Mouse (Mus musculus) C2C12 (cell line): ENCODE measurements around the gene Fkbp10. TPM values are rescaled to one million over a fixed set of nuclear protein-coding genes. Genes with fewer than 3 reads are reported as not detected.

ENCODE experiments used
- H3K27me3 ChIP-seq: one replicate; pipeline ENCODE4 v1.6.1; 2011; ENCODE audit not compliant: control insufficient read depth, insufficient read depth, insufficient read length
- H3K36me3 ChIP-seq: one replicate; pipeline ENCODE4 v1.6.1; 2011; ENCODE audit not compliant: control insufficient read depth, insufficient read depth
- H3K4me3 ChIP-seq: one replicate; pipeline ENCODE4 v1.5.1; 2011; ENCODE audit warnings: mild to moderate bottlenecking, control low read depth; ENCODE audit not compliant: poor library complexity, insufficient read depth, severe bottlenecking
- H3K79me2 ChIP-seq: one replicate; pipeline ENCODE4 v1.6.1; 2011; ENCODE audit not compliant: control insufficient read depth, insufficient read depth
- H3K79me3 ChIP-seq: one replicate; pipeline ENCODE4 v1.6.1; 2011; ENCODE audit warnings: low read depth, control low read depth
- H3ac ChIP-seq: one replicate; pipeline ENCODE3; 2011; ENCODE audit warnings: low read depth; ENCODE audit not compliant: control insufficient read depth, insufficient read length
- CEBPB ChIP-seq: IDR thresholded peaks from one replicate; pipeline ENCODE4 v1.6.1; 2011; ENCODE audit warnings: low read depth, mild to moderate bottlenecking, control low read depth, moderate library complexity
- CTCF ChIP-seq: IDR thresholded peaks from one replicate; pipeline ENCODE4 v1.5.1; 2011; ENCODE audit not compliant: control insufficient read depth, insufficient read depth, insufficient read length
- FOSL1 ChIP-seq: IDR thresholded peaks from one replicate; pipeline ENCODE4 v1.8.0; 2011; ENCODE audit warnings: mild to moderate bottlenecking, low read length; ENCODE audit not compliant: poor library complexity, insufficient read depth, severe bottlenecking
- MAX ChIP-seq: IDR thresholded peaks from one replicate; pipeline ENCODE4 v1.6.1; 2011; ENCODE audit warnings: mild to moderate bottlenecking, control low read depth
- MYOD1 ChIP-seq: IDR thresholded peaks from one replicate; pipeline ENCODE4 v1.6.1; 2011; ENCODE audit warnings: low read depth; ENCODE audit not compliant: control insufficient read depth, insufficient read length
- MYOG ChIP-seq: IDR thresholded peaks from one replicate; pipeline ENCODE4 v1.6.1; 2011; ENCODE audit not compliant: control insufficient read depth, insufficient read length; ENCODE audit errors: extremely low read depth
- USF1 ChIP-seq: IDR thresholded peaks from one replicate; pipeline ENCODE4 v1.6.1; 2011; ENCODE audit warnings: low read depth, mild to moderate bottlenecking, control low read depth, moderate library complexity
- polyA plus RNA-seq: library from polyadenylated mRNA; unstranded; fragments of >200 nt; fragmentation: generic; extraction: Trizol; gene quantifications from one replicate; pipeline ENCODE4 v1.2.1, GENCODE M21; 2012; ENCODE audit warnings: missing spikeins

The Fkbp10 gene
- polyA plus RNA-seq, 1 experiment: 250 TPM

- Histone ChIP-seq H3K27me3 (no peaks in the 10 kb centered on the region), H3ac (no peak overlapping the region), H3K4me3 (no peak overlapping the region), H3K79me2 (peaks cover 3% of the 10 kb centered on the region), H3K36me3 (peaks cover 62% of the 10 kb centered on the region), H3K79me3 (no peaks in the 10 kb centered on the region)
- TF ChIP-seq MYOG: no peak
- peak; percentile 84 for TF ChIP-seq CTCF
- TF ChIP-seq MYOD1: no peak
- no peak for TF ChIP-seq CEBPB
- TF ChIP-seq FOSL1: peak; percentile 27
- no peak for TF ChIP-seq USF1
Observed at GRCm38 (mm10) chr11:100425851-100426250, 10.4 kb downstream of the Fkbp10 start.

DNA sequence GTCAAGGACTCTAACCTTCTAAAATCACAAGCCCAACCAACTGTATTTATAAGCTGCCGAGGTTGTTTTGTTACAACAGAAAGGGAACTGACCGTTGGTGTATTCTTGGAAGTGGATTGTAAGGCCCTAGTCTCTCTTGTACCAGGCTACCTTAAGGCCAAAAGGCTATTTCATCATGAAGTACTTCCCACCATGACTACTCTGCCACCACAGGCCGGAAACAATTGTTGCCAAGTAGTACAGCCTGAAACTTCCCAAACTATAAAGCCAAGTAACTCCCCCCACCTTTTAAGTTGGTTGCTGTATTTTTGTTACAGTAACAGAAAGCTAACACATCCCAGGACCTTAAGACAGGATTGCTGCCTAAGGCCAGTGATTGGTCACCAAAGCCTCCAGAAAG lies 11.3 kb downstream of the Fkbp10 start:
- H3K79me3 ChIP-seq: no peaks in the 10 kb centered on the region
- H3K36me3 ChIP-seq: peaks cover 56% of the 10 kb centered on the region
- no peaks in the 10 kb centered on the region for H3K79me2 ChIP-seq
- no peak for TF ChIP-seq USF1
- no peak for TF ChIP-seq CEBPB
- TF ChIP-seq MYOG: no peak
- TF ChIP-seq FOSL1: no peak
- TF ChIP-seq MAX: no peak
- no peak for TF ChIP-seq MYOD1
- no peak for TF ChIP-seq CTCF
- H3K27me3 ChIP-seq: no peaks in the 10 kb centered on the region
- H3K4me3 ChIP-seq: no peak overlapping the region
- H3ac ChIP-seq: no peak overlapping the region

DNA sequence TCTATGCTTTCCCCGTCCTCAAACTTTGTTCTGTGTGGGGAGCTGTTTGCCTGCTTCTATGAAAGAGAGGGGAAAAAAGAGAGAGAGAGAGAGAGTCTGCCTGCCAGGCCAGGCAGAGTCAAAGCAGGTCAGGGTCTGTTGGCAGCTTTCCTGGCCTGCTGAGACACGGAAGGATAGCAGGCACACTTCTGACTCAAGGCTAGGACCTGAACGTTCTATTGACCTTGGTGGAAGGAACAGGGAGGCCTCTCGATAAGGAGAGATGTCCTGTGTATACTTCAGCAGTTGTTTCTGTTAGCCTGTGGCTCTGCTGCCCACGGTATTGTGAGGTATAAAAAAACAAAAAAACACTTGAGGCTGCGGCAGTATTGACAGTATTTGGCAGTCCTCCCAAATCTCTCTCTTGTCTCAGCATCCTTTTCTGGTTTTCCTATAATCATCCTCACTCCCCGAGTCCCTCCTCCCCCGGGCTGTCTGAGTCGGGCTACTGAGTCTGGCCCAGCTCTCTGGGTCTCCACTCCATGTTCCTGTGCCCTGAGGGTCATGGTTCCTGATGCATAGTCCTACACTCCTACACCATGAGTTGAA lies 13.2 kb downstream of the Fkbp10 start:
- Histone ChIP-seq H3K36me3 (peaks cover 46% of the 10 kb centered on the region), H3K27me3 (no peaks in the 10 kb centered on the region), H3K4me3 (no peak overlapping the region), H3K79me2 (no peaks in the 10 kb centered on the region), H3K79me3 (no peaks in the 10 kb centered on the region), H3ac (no peak overlapping the region)
- TF ChIP-seq CEBPB: no peak
- TF ChIP-seq FOSL1: no peak
- TF ChIP-seq USF1: no peak
- TF ChIP-seq MYOG: no peak
- no peak for TF ChIP-seq MYOD1
- no peak for TF ChIP-seq MAX
- TF ChIP-seq CTCF: no peak

DNA sequence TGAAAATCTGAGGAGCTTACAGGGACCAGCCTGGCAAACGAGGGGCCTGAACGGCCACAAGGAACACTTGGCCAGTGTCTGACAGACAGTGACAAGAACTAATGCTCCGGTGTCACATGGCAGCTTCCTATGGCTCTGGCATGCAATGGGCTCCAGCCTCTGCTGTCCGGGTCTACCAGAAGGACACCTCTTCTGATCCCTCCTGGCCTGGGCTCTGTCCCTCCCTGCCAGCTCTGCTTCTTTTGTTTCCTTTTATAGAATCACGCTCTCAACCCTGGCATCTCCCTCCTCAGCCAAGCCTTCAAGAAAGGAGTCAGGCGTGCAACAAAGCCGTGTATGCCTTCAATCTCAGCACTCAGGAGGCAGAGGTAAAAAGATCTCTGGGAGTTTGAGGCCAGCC lies 14.6 kb downstream of the Fkbp10 start:
- Histone ChIP-seq H3K4me3 (no peak overlapping the region), H3K27me3 (no peaks in the 10 kb centered on the region), H3K79me3 (no peaks in the 10 kb centered on the region), H3K79me2 (no peaks in the 10 kb centered on the region), H3K36me3 (peaks cover 38% of the 10 kb centered on the region), H3ac (no peak overlapping the region)
- TF ChIP-seq MYOD1 (no peak), USF1 (no peak), CEBPB (no peak), CTCF (no peak), MYOG (no peak), FOSL1 (no peak), MAX (no peak)

- Histone ChIP-seq H3K36me3 (peaks cover 40% of the 10 kb centered on the region), H3K79me2 (no peaks in the 10 kb centered on the region), H3K4me3 (no peak overlapping the region), H3ac (no peak overlapping the region), H3K27me3 (no peaks in the 10 kb centered on the region), H3K79me3 (no peaks in the 10 kb centered on the region)
- TF ChIP-seq CTCF (no peak), MAX (no peak), MYOD1 (no peak), FOSL1 (no peak), USF1 (no peak), CEBPB (no peak), MYOG (no peak)
Observed at GRCm38 (mm10) chr11:100432002-100432401, 16.5 kb downstream of the Fkbp10 start.

DNA sequence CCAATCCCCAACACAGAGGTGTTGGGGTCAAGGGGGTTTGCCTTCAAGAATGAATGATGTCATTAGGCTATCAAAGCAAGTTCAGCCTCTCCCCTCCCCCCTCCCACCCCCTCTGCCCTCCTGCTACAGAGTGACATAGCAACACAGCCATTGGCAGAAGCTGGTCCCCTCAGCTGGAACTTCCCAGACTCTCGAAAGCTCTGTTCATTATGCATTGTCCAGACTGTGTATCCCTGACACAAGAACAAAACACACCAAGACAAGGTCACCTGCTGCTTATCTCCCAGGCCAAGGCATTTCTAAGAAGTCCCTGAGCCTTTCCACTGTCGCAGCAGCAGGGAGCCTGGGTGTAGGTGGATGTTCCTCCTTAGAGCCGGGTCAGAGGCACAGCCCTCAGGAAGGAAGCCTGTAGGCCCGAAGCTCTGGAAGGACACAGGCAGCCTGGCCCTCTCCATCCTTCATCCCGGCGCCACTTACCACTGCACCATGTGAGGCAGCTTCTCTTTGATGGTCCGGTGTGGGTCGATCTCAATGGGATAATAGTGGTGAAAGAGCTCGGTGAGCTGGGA lies 20.3 kb downstream of the Fkbp10 start:
- no peak overlapping the region for H3K4me3 ChIP-seq
- peaks cover 46% of the 10 kb centered on the region for H3K36me3 ChIP-seq
- peaks cover 29% of the 10 kb centered on the region for H3K79me2 ChIP-seq
- H3ac ChIP-seq: no peak overlapping the region
- TF ChIP-seq USF1: no peak
- TF ChIP-seq MYOD1: no peak
- TF ChIP-seq FOSL1: no peak
- TF ChIP-seq MAX: no peak
- no peak for TF ChIP-seq CTCF
- no peak for TF ChIP-seq CEBPB
- TF ChIP-seq MYOG: no peak
- H3K27me3 ChIP-seq: no peaks in the 10 kb centered on the region
- H3K79me3 ChIP-seq: no peaks in the 10 kb centered on the region
